Mouse (Mus musculus): Measurements from ENCODE around the gene Gm6401. TPM values are rescaled to one million over a fixed set of nuclear protein-coding genes. Genes with fewer than 3 reads are reported as not detected.
"Not testable (repeated sequence)": the region's sequence is repeated elsewhere in the genome, so short reads cannot be mapped to it uniquely, and the experiment has no call there.

The Gm6401 gene
- not detected for total RNA-seq (2021)
- long read RNA-seq, experiment 1: 0 reads
- long read RNA-seq, experiment 2: 0 reads

- not testable (repeated sequence) for DNase-seq
Observed at GRCm38 (mm10) chr14:41967827-41968226, at the start of gene Gm6401. Gene Gm6401, minus strand, starts transcription at chr14:41967927.

GRCm38 (mm10) chr14:41983225-41983624, 15.5 kb upstream of the Gm6401 start, which contains the start of gene Gm3543:
Gene Gm3543, minus strand, starts transcription at chr14:41983325.
- DNase-seq: not testable (repeated sequence)

GRCm38 (mm10) chr14:41968596-41968995, 869 bp upstream of the Gm6401 start:
- DNase-seq: not testable (repeated sequence)

GRCm38 (mm10) chr14:41964095-41964494, 3.6 kb downstream of the Gm6401 start:
- DNase-seq: not testable (repeated sequence)

- DNase-seq: not testable (repeated sequence)
Observed at GRCm38 (mm10) chr14:41943695-41944094, 24.0 kb downstream of the Gm6401 start, which contains the start of gene 1700024B05Rik. Gene 1700024B05Rik, plus strand, starts transcription at chr14:41943995.

GRCm38 (mm10) chr14:41924649-41925048, 43.1 kb downstream of the Gm6401 start, which contains the start of gene 1700049E17Rik1:
Gene 1700049E17Rik1, plus strand, starts transcription at chr14:41924949.
- not testable (repeated sequence) for DNase-seq

Other genes with a start within 250 kb of the Gm6401 start
- gene Gm7929, start 217.3 kb downstream of the Gm6401 start, total RNA-seq (2021): not detected
- not detected for gene Gm47189, start 195.5 kb downstream of the Gm6401 start, total RNA-seq (2021)
- not detected for gene Gm7980, start 60.6 kb downstream of the Gm6401 start, total RNA-seq (2021)
- not detected for gene 1700049E17Rik1, start 43.0 kb downstream of the Gm6401 start, total RNA-seq (2021)
- gene 1700024B05Rik, start 23.9 kb downstream of the Gm6401 start, total RNA-seq (2021): not detected
- gene Gm3543, start 15.4 kb upstream of the Gm6401 start, total RNA-seq (2021): not detected
- gene Gm7951, start 149.4 kb upstream of the Gm6401 start, total RNA-seq (2021): not detected
- not detected for gene Gm17027, start 194.7 kb upstream of the Gm6401 start, total RNA-seq (2021)
- not detected for gene Gm3573, start 222.9 kb upstream of the Gm6401 start, total RNA-seq (2021)

All from heart, adult 18-20 months (tissue).